Mouse (Mus musculus): ENCODE measurements around the gene Mcam. TPM values are rescaled to one million over a fixed set of nuclear protein-coding genes. Genes with fewer than 3 reads are reported as not detected.

Gene Mcam
- polyA plus RNA-seq, 1 experiment from 2014 or later = 11.3 TPM

- Histone ChIP-seq H3K36me3 (no peaks in the 10 kb centered on the region), H3K9me3 (no peaks in the 10 kb centered on the region), H3K9ac (replicated peaks) (no peak overlapping the region), H3K4me2 (replicated peaks) (no peak overlapping the region), H3K4me3 (no peak overlapping the region), H3K4me1 (peaks cover 14% of the 10 kb centered on the region), H3K27me3 (no peaks in the 10 kb centered on the region), H3K27ac (replicated peaks) (no peak overlapping the region)
- no peak for ATAC-seq (replicated peaks)
- WGBS = 59% methylated on average over 3 of the region's 3 CpGs
Observed at GRCm38 (mm10) chr9:44191166-44191565, 56.9 kb downstream of the Mcam start.

GRCm38 (mm10) chr9:44192312-44192711, 58.0 kb downstream of the Mcam start:
- Histone ChIP-seq H3K27me3 (no peaks in the 10 kb centered on the region), H3K27ac (replicated peaks) (no peak overlapping the region), H3K4me1 (peaks cover 14% of the 10 kb centered on the region), H3K9me3 (no peaks in the 10 kb centered on the region), H3K36me3 (no peaks in the 10 kb centered on the region; the same call in 1 of the 2 replicates), H3K4me2 (replicated peaks) (no peak overlapping the region), H3K4me3 (no peak overlapping the region), H3K9ac (replicated peaks) (no peak overlapping the region)
- 95% methylated on average over 3 of the region's 3 CpGs for WGBS
- no peak for ATAC-seq (replicated peaks)

Other genes with a start within 250 kb of the Mcam start
- gene Thy1, start 91.1 kb upstream of the Mcam start, polyA plus RNA-seq (2015; fragmentation: Nextera tagmentation; extraction: Ambion mirVana) = 3.2 and 3.7 TPM in 2 replicates
- gene Usp2, start 67.4 kb upstream of the Mcam start, polyA plus RNA-seq (2015; fragmentation: Nextera tagmentation; extraction: Ambion mirVana) = 9.0 and 10.0 TPM in 2 replicates
- gene Mfrp, start 32.7 kb upstream of the Mcam start, polyA plus RNA-seq (2015; fragmentation: Nextera tagmentation; extraction: Ambion mirVana) = 0.18 and 0.23 TPM in 2 replicates
- gene C1qtnf5, start 27.2 kb upstream of the Mcam start, polyA plus RNA-seq (2015; fragmentation: Nextera tagmentation; extraction: Ambion mirVana) = 2.2 and 3.6 TPM in 2 replicates
- 0.17 and 0.18 TPM in 2 replicates for gene Gm49380, start 21.0 kb upstream of the Mcam start, polyA plus RNA-seq (2015; fragmentation: Nextera tagmentation; extraction: Ambion mirVana)
- 39.9 and 40.1 TPM in 2 replicates for gene Rnf26, start 21.0 kb upstream of the Mcam start, polyA plus RNA-seq (2015; fragmentation: Nextera tagmentation; extraction: Ambion mirVana)
- 25.7 and 26.4 TPM in 2 replicates for gene Cbl, start 99.6 kb downstream of the Mcam start, polyA plus RNA-seq (2015; fragmentation: Nextera tagmentation; extraction: Ambion mirVana)
- 0.32 TPM in 1 of 2 replicates, not detected in the other for gene Ccdc153, start 106.2 kb downstream of the Mcam start, polyA plus RNA-seq (2015; fragmentation: Nextera tagmentation; extraction: Ambion mirVana)
- gene Pdzd3, start 117.0 kb downstream of the Mcam start, polyA plus RNA-seq (2015; fragmentation: Nextera tagmentation; extraction: Ambion mirVana) = 0.59 and 0.61 TPM in 2 replicates
- 4.5 and 5.2 TPM in 2 replicates for gene Nlrx1, start 134.1 kb downstream of the Mcam start, polyA plus RNA-seq (2015; fragmentation: Nextera tagmentation; extraction: Ambion mirVana)
- gene Abcg4, start 154.1 kb downstream of the Mcam start, polyA plus RNA-seq (2015; fragmentation: Nextera tagmentation; extraction: Ambion mirVana) = 14.2 and 15.6 TPM in 2 replicates
- gene Hinfp, start 171.2 kb downstream of the Mcam start, polyA plus RNA-seq (2015; fragmentation: Nextera tagmentation; extraction: Ambion mirVana) = 33.4 and 35.4 TPM in 2 replicates
- 21.5 and 24.2 TPM in 2 replicates for gene C2cd2l, start 185.8 kb downstream of the Mcam start, polyA plus RNA-seq (2015; fragmentation: Nextera tagmentation; extraction: Ambion mirVana)
- gene Dpagt1, start 191.6 kb downstream of the Mcam start, polyA plus RNA-seq (2015; fragmentation: Nextera tagmentation; extraction: Ambion mirVana) = 32.2 and 32.5 TPM in 2 replicates
- gene H2afx, start 200.2 kb downstream of the Mcam start, polyA plus RNA-seq (2015; fragmentation: Nextera tagmentation; extraction: Ambion mirVana) = 232 and 253 TPM in 2 replicates
- gene Hmbs, start 209.8 kb downstream of the Mcam start, polyA plus RNA-seq (2015; fragmentation: Nextera tagmentation; extraction: Ambion mirVana) = 66.3 and 71.2 TPM in 2 replicates
- 38.4 and 42.3 TPM in 2 replicates for gene Vps11, start 227.2 kb downstream of the Mcam start, polyA plus RNA-seq (2015; fragmentation: Nextera tagmentation; extraction: Ambion mirVana)
- gene Hyou1, start 245.0 kb downstream of the Mcam start, polyA plus RNA-seq (2015; fragmentation: Nextera tagmentation; extraction: Ambion mirVana) = 21.6 and 22.0 TPM in 2 replicates